Mouse (Mus musculus): ENCODE data around the gene Dnah17. TPM values are rescaled to one million over a fixed set of nuclear protein-coding genes. Genes with fewer than 3 reads are reported as not detected.
A peak's percentile ranks its signal among the peaks of the same experiment; 100 is the strongest.

Dnah17 gene
- polyA plus RNA-seq, 1 experiment = 0.14 TPM

- WGBS = 86% methylated on average over 23 of the region's 23 CpGs
- no peaks in the 10 kb centered on the region for H3K4me1 ChIP-seq (ENCODE audit: control insufficient read depth, insufficient read depth, insufficient read length, low read length)
- no peaks in the 10 kb centered on the region for H3K27me3 ChIP-seq (ENCODE audit: control insufficient read depth, insufficient read depth, low read length)
- no peaks in the 10 kb centered on the region for H3K36me3 ChIP-seq (ENCODE audit: control insufficient read depth, insufficient read depth, low read length)
- TF ChIP-seq CTCF (IDR thresholded peaks at IDR 0.05; ENCODE audit: extremely low read depth, insufficient read length, insufficient replicate concordance, low read depth, low read length) (peak; percentile 51; the same call in 1 of the 2 replicates), POLR2A (IDR thresholded peaks at IDR 0.05; ENCODE audit: low read depth, low read length) (no peak)
- H3K4me3 ChIP-seq (ENCODE audit: low read depth, low read length) = no peak overlapping the region
- H3K27ac ChIP-seq (ENCODE audit: insufficient read depth, low read depth, low read length) = no peak overlapping the region
These were observed 39.3 kb downstream of the Dnah17 start for GRCm38 (mm10) chr11:118091002-118091670.

GRCm38 (mm10) chr11:118088896-118089295, 41.5 kb downstream of the Dnah17 start:
- WGBS = 72% methylated on average over 19 of the region's 19 CpGs
- Histone ChIP-seq H3K27ac (ENCODE audit: insufficient read depth, low read depth, low read length) (no peak overlapping the region), H3K4me1 (ENCODE audit: control insufficient read depth, insufficient read depth, insufficient read length, low read length) (no peaks in the 10 kb centered on the region), H3K36me3 (ENCODE audit: control insufficient read depth, insufficient read depth, low read length) (no peaks in the 10 kb centered on the region), H3K27me3 (ENCODE audit: control insufficient read depth, insufficient read depth, low read length) (no peaks in the 10 kb centered on the region), H3K4me3 (ENCODE audit: low read depth, low read length) (no peak overlapping the region)
- TF ChIP-seq POLR2A (IDR thresholded peaks at IDR 0.05; ENCODE audit: low read depth, low read length) (no peak), CTCF (IDR thresholded peaks at IDR 0.05; ENCODE audit: extremely low read depth, insufficient read length, insufficient replicate concordance, low read depth, low read length) (no peak)

GRCm38 (mm10) chr11:118085961-118086360, 44.5 kb downstream of the Dnah17 start:
- H3K27ac ChIP-seq (ENCODE audit: insufficient read depth, low read depth, low read length) = no peak overlapping the region
- no peaks in the 10 kb centered on the region for H3K4me1 ChIP-seq (ENCODE audit: control insufficient read depth, insufficient read depth, insufficient read length, low read length)
- 29% methylated on average over 8 of the region's 8 CpGs for WGBS
- H3K4me3 ChIP-seq (ENCODE audit: low read depth, low read length) = no peak overlapping the region
- H3K36me3 ChIP-seq (ENCODE audit: control insufficient read depth, insufficient read depth, low read length) = no peaks in the 10 kb centered on the region
- H3K27me3 ChIP-seq (ENCODE audit: control insufficient read depth, insufficient read depth, low read length) = no peaks in the 10 kb centered on the region
- no peak for TF ChIP-seq CTCF (IDR thresholded peaks at IDR 0.05; ENCODE audit: extremely low read depth, insufficient read length, insufficient replicate concordance, low read depth, low read length)
- TF ChIP-seq POLR2A (IDR thresholded peaks at IDR 0.05; ENCODE audit: low read depth, low read length) = no peak

- Histone ChIP-seq H3K4me1 (ENCODE audit: control insufficient read depth, insufficient read depth, insufficient read length, low read length) (no peaks in the 10 kb centered on the region), H3K4me3 (ENCODE audit: low read depth, low read length) (no peak overlapping the region), H3K36me3 (ENCODE audit: control insufficient read depth, insufficient read depth, low read length) (no peaks in the 10 kb centered on the region), H3K27me3 (ENCODE audit: control insufficient read depth, insufficient read depth, low read length) (no peaks in the 10 kb centered on the region), H3K27ac (ENCODE audit: insufficient read depth, low read depth, low read length) (no peak overlapping the region)
- WGBS = 26% methylated on average over 4 of the region's 4 CpGs
- no peak for TF ChIP-seq POLR2A (IDR thresholded peaks at IDR 0.05; ENCODE audit: low read depth, low read length)
- TF ChIP-seq CTCF (IDR thresholded peaks at IDR 0.05; ENCODE audit: extremely low read depth, insufficient read length, insufficient replicate concordance, low read depth, low read length) = no peak
These were observed 45.3 kb downstream of the Dnah17 start for GRCm38 (mm10) chr11:118085176-118085575.

- H3K27me3 ChIP-seq (ENCODE audit: control insufficient read depth, insufficient read depth, low read length) = no peaks in the 10 kb centered on the region
- H3K4me3 ChIP-seq (ENCODE audit: low read depth, low read length) = no peak overlapping the region
- TF ChIP-seq POLR2A (IDR thresholded peaks at IDR 0.05; ENCODE audit: low read depth, low read length) (no peak), CTCF (IDR thresholded peaks at IDR 0.05; ENCODE audit: extremely low read depth, insufficient read length, insufficient replicate concordance, low read depth, low read length) (no peak)
- H3K4me1 ChIP-seq (ENCODE audit: control insufficient read depth, insufficient read depth, insufficient read length, low read length) = no peaks in the 10 kb centered on the region
- no peaks in the 10 kb centered on the region for H3K36me3 ChIP-seq (ENCODE audit: control insufficient read depth, insufficient read depth, low read length)
- H3K27ac ChIP-seq (ENCODE audit: insufficient read depth, low read depth, low read length) = no peak overlapping the region
- 81% methylated on average over 3 of the region's 3 CpGs for WGBS
These were observed 46.2 kb downstream of the Dnah17 start for GRCm38 (mm10) chr11:118084266-118084665.

- no peak overlapping the region for H3K4me3 ChIP-seq (ENCODE audit: low read depth, low read length)
- no peak overlapping the region for H3K27ac ChIP-seq (ENCODE audit: insufficient read depth, low read depth, low read length)
- no peaks in the 10 kb centered on the region for H3K4me1 ChIP-seq (ENCODE audit: control insufficient read depth, insufficient read depth, insufficient read length, low read length)
- H3K36me3 ChIP-seq (ENCODE audit: control insufficient read depth, insufficient read depth, low read length) = no peaks in the 10 kb centered on the region
- WGBS = 19% methylated on average over 6 of the region's 6 CpGs
- no peaks in the 10 kb centered on the region for H3K27me3 ChIP-seq (ENCODE audit: control insufficient read depth, insufficient read depth, low read length)
- TF ChIP-seq POLR2A (IDR thresholded peaks at IDR 0.05; ENCODE audit: low read depth, low read length) (no peak), CTCF (IDR thresholded peaks at IDR 0.05; ENCODE audit: extremely low read depth, insufficient read length, insufficient replicate concordance, low read depth, low read length) (peak; percentile 86; the same call in 1 of the 2 replicates)
These were observed 46.6 kb downstream of the Dnah17 start for GRCm38 (mm10) chr11:118083811-118084210.

- H3K36me3 ChIP-seq (ENCODE audit: control insufficient read depth, insufficient read depth, low read length) = no peaks in the 10 kb centered on the region
- no peaks in the 10 kb centered on the region for H3K27me3 ChIP-seq (ENCODE audit: control insufficient read depth, insufficient read depth, low read length)
- WGBS = 86% methylated on average over 14 of the region's 14 CpGs
- no peak for TF ChIP-seq POLR2A (IDR thresholded peaks at IDR 0.05; ENCODE audit: low read depth, low read length)
- TF ChIP-seq CTCF (IDR thresholded peaks at IDR 0.05; ENCODE audit: extremely low read depth, insufficient read length, insufficient replicate concordance, low read depth, low read length) = no peak
- H3K4me3 ChIP-seq (ENCODE audit: low read depth, low read length) = no peak overlapping the region
- no peaks in the 10 kb centered on the region for H3K4me1 ChIP-seq (ENCODE audit: control insufficient read depth, insufficient read depth, insufficient read length, low read length)
- H3K27ac ChIP-seq (ENCODE audit: insufficient read depth, low read depth, low read length) = no peak overlapping the region
These were observed 48.1 kb downstream of the Dnah17 start for GRCm38 (mm10) chr11:118082294-118082693.

Data from small intestine, adult 2 months (tissue).